Mouse (Mus musculus) kidney, embryonic 16.5 days (tissue): Measurements from ENCODE around the gene Dock6. TPM values are rescaled to one million over a fixed set of nuclear protein-coding genes. Genes with fewer than 3 reads are reported as not detected.

Experiments
- microRNA-seq: library from miRNA; unstranded; fragments of <30 nt; microRNA quantifications from one replicate; pipeline ENCODE4, GENCODE M21; 2016
- polyA plus RNA-seq: library from polyadenylated mRNA; unstranded; fragments of >200 nt; fragmentation: Nextera tagmentation; extraction: Ambion mirVana; gene quantifications from 2 replicates; pipeline ENCODE4 v1.2.1, GENCODE M21; 2015

Dock6 gene
- polyA plus RNA-seq, 1 experiment from 2014 or later, result 46.8 TPM

Small RNA genes within 50 kb of the gene (microRNA-seq; reads per million reads assigned to microRNA genes)
- 4.7 reads per million, percentile 21 among the genes with 10 or more reads in this experiment for gene Mir7083

Other genes starting within 250 kb of the Dock6 start
- gene Smarca4, start 236.5 kb downstream of the Dock6 start, polyA plus RNA-seq, result 91.2 and 104 TPM in 2 replicates
- gene Ldlr, start 129.2 kb downstream of the Dock6 start, polyA plus RNA-seq, result 30.6 and 33.2 TPM in 2 replicates
- 120 and 134 TPM in 2 replicates for gene Spc24, start 92.3 kb downstream of the Dock6 start, polyA plus RNA-seq
- 18.7 and 19.7 TPM in 2 replicates for gene Kank2, start 53.9 kb downstream of the Dock6 start, polyA plus RNA-seq
- gene Angptl8, start 17.1 kb downstream of the Dock6 start, polyA plus RNA-seq, result 5.4 and 6.0 TPM in 2 replicates
- 14.2 and 14.4 TPM in 2 replicates for gene Rab3d, start 65.6 kb upstream of the Dock6 start, polyA plus RNA-seq
- gene Ccdc159, start 74.8 kb upstream of the Dock6 start, polyA plus RNA-seq, result 5.4 and 6.0 TPM in 2 replicates
- gene Tmem205, start 74.9 kb upstream of the Dock6 start, polyA plus RNA-seq, result 70.3 and 75.4 TPM in 2 replicates
- 10.4 and 10.7 TPM in 2 replicates for gene Plppr2, start 84.4 kb upstream of the Dock6 start, polyA plus RNA-seq
- 9.0 TPM in 2 replicates for gene Swsap1, start 103.1 kb upstream of the Dock6 start, polyA plus RNA-seq
- 11.8 and 15.7 TPM in 2 replicates for gene Epor, start 110.9 kb upstream of the Dock6 start, polyA plus RNA-seq
- 33.9 and 34.2 TPM in 2 replicates for gene Rgl3, start 136.8 kb upstream of the Dock6 start, polyA plus RNA-seq
- gene Ccdc151, start 150.0 kb upstream of the Dock6 start, polyA plus RNA-seq, result 1.9 TPM in 2 replicates
- 157 and 161 TPM in 2 replicates for gene Prkcsh, start 150.2 kb upstream of the Dock6 start, polyA plus RNA-seq
- 0.10 and 0.37 TPM in 2 replicates for gene Elavl3, start 199.4 kb upstream of the Dock6 start, polyA plus RNA-seq
- gene Gm49318, start 218.6 kb upstream of the Dock6 start, polyA plus RNA-seq, result not detected in 2 replicates
- gene Zfp653, start 218.7 kb upstream of the Dock6 start, polyA plus RNA-seq, result 11.6 and 14.2 TPM in 2 replicates
- gene Ecsit, start 232.8 kb upstream of the Dock6 start, polyA plus RNA-seq, result 54.4 and 62.7 TPM in 2 replicates
- 13.3 and 49.9 TPM in 2 replicates for gene Cnn1, start 246.6 kb upstream of the Dock6 start, polyA plus RNA-seq